Mouse (Mus musculus) frontal cortex, postnatal 25 days (tissue): ENCODE results near the gene Ifitm5.

ENCODE experiments used
- DNase-seq, 2 experiments: peaks; one replicate each; pipeline ENCODE4 v3.0.0; 2022; ENCODE audit warnings: low spot score in 2 of 2

Ifitm5 gene

DNA sequence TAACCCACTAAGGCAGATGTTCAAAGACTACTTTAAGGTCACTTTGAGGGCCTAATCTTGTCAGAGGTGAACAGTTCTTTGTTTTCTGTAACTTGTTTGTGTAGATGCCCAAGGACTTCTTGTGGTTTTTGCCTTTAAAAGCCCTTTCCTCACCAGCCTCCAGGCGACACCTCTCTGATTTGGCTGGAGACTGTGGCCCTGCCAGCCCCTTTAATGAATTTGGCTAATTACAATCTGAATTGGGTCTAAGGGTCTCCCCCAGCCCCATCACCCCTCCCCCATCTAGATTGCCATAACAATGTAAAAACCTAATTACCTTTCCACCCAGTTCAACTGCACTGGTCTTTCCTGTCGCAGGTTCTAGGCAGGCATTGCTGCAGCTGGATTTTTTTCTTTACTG, 12.6 kb upstream of the Ifitm5 start:
- no peak for DNase-seq

DNA sequence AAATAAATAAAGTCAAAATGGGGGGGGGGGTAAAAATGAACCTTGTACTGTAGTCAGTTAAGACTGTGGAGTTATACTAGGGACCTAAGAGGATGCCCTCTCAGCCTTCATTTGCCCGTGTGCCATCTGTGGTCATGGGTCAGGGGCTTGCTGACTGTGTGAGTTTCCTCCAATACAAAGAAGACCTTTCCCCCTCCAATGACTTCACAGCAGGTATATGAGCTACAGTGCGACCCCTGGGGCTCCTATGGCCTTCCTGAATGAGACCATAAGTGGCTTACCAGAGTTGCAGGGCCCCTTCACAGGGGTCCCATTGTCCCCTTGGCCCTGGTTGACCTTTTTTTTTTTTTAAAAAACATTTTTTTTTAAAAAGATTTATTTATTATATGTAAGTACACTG, 11.3 kb upstream of the Ifitm5 start:
- no peak for DNase-seq

- DNase-seq: no peak
Observed at GRCm38 (mm10) chr7:140960026-140960425, 9.9 kb upstream of the Ifitm5 start.

- peak in 1 of 2 experiments; percentile 28 for DNase-seq
Observed at GRCm38 (mm10) chr7:140959181-140959901, 9.2 kb upstream of the Ifitm5 start.

DNA sequence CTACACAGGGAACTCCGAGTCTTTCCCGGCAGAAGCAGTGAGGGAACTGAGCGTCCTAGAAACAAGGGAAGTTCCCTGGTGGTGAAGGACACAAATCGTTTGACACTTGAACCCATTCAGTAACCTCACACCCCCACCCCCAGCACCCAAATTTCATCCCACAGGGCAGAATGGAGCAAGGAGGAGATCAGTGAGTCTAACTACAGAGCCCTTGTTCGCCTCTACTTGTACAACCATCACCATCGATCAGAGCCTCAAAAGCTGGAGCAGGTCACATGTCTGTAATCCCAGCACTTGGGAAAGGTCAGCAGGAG, 6.4 kb upstream of the Ifitm5 start:
- DNase-seq: no peak

- no peak for DNase-seq
Observed at GRCm38 (mm10) chr7:140955758-140956555, 5.9 kb upstream of the Ifitm5 start, which contains the start of the genes Gm45717 and Ifitm2. Gm45717 (minus strand) TSS chr7:140955937. Ifitm2 (minus strand) TSS chr7:140955987.

GRCm38 (mm10) chr7:140955342-140955741, 5.3 kb upstream of the Ifitm5 start:
- no peak for DNase-seq

- no peak for DNase-seq
Observed at GRCm38 (mm10) chr7:140954733-140955071, 4.6 kb upstream of the Ifitm5 start.

- DNase-seq: no peak
Observed at GRCm38 (mm10) chr7:140953800-140954732, 4.0 kb upstream of the Ifitm5 start.

DNA sequence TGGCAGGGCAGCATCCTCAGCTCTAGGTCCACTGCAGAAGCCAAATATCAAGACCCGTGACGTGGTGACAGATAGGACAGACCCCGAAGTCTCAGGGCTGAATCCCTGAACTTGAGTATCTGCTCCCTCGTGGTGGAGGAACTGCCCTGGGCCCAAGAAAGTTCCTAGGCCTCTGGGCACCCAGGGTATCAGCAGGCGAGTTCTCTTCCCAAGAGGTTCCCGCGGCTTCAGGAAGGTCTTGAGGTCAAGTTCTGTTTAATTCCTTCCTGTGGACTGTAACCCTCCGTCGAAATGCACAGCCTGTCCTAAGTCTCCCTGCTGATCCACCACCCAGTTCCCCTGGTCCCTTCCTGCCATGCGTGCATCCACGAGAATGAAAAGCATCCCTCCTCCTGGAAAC, 3.0 kb upstream of the Ifitm5 start:
- no peak for DNase-seq

GRCm38 (mm10) chr7:140952441-140952840, 2.4 kb upstream of the Ifitm5 start:
- no peak for DNase-seq

DNA sequence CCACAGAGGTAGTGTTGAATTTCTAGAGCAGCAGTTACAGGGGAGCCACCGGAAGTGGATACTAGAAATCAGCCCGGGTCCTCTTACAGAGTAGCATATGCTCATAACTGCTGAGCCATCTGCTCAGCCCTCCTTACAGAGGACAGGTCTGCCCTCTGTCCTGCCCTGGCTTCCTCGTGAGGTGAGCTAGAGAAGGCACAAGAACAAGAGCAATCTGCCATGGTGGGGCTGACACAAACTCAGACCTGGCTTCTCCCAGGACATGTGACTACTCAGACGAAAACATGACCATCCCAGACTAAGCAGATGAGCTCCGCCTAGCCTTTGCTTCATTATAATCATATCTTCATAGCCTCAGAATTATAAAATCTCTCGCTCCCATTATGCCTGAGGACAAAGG, 1.7 kb upstream of the Ifitm5 start:
- no peak for DNase-seq

DNA sequence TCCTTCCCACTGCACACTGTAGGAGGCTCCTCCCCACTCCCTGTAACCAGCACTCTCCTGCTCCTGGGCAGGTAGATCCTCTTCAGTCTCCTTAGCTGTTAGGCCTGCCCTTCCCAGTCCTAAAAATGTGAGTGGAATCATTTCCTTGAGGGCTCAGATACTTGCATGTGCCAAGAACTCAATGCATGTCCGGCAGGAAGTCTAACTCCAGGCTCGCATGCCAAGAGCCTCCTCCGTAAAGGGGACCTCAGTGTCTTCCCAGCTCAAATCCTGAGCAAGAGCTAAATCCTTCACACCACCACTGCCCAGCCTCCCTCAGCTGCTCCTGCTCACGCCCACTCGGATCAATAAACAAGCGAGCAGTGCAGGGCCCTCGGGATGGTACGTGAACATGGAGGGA, 960 bp upstream of the Ifitm5 start:
- no peak for DNase-seq

DNA sequence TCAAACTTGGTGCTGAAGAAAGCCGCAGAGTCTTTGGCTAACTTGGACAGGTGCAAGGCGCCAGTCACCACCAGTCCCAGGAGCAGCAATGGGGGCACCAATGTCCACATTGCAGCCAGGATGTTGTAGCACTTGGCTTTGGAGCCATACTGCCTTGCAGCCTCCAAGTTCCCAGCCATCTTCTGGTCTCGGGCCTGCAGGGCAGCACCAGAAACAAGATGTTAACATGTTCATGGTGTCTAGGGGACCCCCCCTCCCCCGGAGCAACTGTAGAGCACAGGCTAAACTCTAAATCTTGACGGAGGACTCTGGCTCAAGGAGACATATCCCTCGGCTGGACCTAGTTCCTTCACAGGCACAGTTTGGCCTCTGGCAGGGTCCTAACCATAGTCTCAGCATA, 836 bp downstream of the Ifitm5 start:
- DNase-seq: no peak

- DNase-seq: no peak
Observed at GRCm38 (mm10) chr7:140948161-140948560, 1.9 kb downstream of the Ifitm5 start.

- no peak for DNase-seq
Observed at GRCm38 (mm10) chr7:140946980-140947379, 3.1 kb downstream of the Ifitm5 start.

DNA sequence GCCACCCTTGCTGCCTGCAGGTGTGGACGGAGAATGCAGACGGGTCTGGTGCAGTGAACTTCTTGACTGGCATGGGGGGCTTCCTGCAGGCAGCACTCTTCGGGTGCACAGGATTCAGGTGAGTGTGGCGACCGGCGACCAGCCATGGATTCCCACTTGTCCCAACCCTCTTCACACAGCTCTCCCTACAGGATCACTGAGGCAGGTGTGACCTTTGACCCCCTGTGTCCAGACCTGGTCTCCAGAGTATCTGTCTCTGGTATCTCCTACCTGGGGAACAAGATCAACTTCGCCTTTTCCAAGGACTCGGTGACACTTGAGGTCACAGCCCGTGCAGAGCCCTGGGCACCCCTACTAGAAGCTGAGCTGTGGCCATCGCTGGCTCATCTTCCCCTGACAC, 3.8 kb downstream of the Ifitm5 start:
- DNase-seq: no peak

DNA sequence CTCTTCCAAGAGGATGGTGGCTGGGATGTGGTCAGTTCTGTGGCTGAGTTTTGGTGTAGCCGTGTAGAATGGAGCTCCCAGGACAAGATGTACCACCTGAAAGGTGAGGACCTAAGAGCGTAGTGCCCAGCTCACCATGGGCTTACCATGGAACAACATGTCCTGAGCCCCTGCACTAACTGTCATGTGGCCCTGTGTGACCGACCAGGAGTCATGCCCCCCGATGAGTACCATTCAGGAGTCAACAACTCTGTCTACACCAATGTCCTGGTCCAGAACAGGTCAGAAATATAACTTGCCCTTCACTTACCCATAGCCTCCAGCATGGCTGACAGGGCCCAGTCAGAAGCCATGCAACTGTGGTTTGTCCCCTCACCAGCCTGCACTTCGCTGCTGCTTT, 4.8 kb downstream of the Ifitm5 start:
- DNase-seq: no peak

DNA sequence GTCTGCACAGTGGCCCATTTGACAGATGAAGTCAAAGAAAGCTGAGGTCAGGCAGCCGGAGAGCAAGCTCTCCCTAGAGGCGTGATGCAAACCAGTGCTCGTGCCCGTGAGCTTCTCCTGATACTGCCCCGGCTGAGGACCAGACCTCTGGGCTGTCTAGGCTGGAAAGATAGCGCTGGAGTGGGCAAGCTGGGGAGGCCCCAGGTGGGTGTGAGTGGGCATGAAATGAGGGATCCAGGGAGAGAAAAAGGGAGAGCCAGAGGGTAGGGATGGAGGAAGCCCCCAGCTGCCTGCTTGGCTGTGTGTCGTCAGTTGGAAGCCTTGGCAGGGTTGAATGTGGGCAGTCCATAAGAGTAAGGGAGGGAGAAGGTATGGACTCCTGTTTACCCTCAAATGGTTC, 5.9 kb downstream of the Ifitm5 start:
- no peak for DNase-seq

GRCm38 (mm10) chr7:140943356-140943755, 6.7 kb downstream of the Ifitm5 start:
- no peak for DNase-seq

DNA sequence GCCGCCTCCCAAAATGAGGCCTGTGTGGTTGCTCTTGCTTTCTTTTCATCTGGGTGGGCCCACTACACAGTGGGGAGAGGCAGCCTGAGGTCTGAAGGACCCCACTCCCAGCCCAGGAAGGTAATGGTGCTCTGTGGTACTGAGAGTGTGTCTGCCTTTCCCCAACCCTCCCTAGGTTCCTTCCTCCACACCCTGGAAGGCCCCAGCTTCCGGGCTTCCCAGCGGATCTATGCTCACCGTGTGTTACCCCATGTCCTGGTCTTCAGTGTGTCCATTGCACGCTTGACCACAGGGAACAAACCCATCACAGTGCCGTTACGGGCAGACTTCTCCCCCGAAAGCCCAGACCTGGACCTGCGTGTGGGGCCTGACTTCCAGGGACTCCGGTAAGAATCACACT, 7.3 kb downstream of the Ifitm5 start:
- DNase-seq: no peak

GRCm38 (mm10) chr7:140942341-140942740, 7.8 kb downstream of the Ifitm5 start:
- no peak for DNase-seq
